Mouse (Mus musculus) liver, adult 2 months (tissue): ENCODE results near the gene Vti1a.

Experiments used
- CTCF ChIP-seq: fragments of 200-500 bp; IDR thresholded peaks from 2 replicates; pipeline ENCODE4 v1.5.1; 2011; ENCODE audit warnings: low read depth, low read length, control low read depth
- POLR2A ChIP-seq: fragments of 200-500 bp; IDR thresholded peaks from 2 replicates; pipeline ENCODE4 v1.6.1; 2011; ENCODE audit warnings: low read length, control low read depth; ENCODE audit not compliant: insufficient read depth; ENCODE audit errors: extremely low read depth

DNA sequence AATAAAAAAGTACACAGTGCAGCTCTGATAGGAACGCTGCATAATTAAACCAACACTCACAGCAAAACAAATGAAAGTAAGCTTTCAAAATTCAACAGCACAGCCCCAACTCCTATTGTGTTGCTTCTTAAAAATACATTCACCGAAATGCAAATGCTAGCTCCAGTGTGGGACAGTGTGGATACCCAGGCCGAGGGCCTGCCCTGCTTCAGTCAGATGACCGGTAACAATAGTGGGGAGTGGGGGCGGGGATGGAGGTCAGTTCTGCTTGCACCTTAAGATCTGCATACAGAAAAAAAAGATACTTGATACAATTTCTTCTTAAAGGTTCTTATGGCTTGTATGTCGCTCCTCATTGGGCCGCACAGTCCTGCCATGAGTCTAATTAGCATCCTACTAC, 65.2 kb downstream of the Vti1a start:
- TF ChIP-seq POLR2A, result no peak
- no peak for TF ChIP-seq CTCF
